Comparison of ENCODE assay signal across 9 mouse cellular contexts in the genomic region with DNA sequence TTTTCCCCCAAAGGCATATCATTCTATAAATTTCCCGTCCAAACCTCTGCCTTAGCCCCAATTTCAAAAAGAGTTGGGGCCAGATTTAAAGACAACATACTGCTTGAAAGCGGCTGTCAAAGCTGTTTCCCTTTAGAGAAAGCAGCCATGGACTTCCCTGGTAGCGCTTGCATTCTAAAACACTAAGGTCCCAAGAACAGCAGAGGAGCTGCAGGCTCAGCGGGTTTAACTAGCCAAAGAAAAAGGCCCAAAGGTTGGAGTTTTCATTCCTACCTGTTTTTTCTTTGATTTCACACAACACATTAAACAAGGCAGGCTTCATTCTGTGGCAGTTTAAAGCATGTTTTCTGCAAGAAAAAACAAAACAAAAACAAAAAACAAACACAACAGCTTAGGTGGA. TPM values are rescaled to one million over a fixed set of nuclear protein-coding genes. Genes with fewer than 3 reads are reported as not detected.
DNase-seq lines count a peak whose midpoint lies in the region; ATAC-seq and TF ChIP-seq lines count a peak whose summit lies in the region.
"Had no signal": no experiment of that assay in that cellular context is flagged by ENCODE, and none has a peak within 500 bp of the region (broad histone marks: within the 10 kb centered on the region; RNA-seq: fewer than 3 reads in every experiment).

No protein-coding gene starts in this region.

- H3K27ac ChIP-seq in gastrocnemius, adult 2 months: peak overlapping the region; percentile 24; the same call in 1 of the 2 replicates
- H3K27ac ChIP-seq in lung, embryonic 16.5 days (ENCODE audit: low read length): no peak overlapping the region
- peak overlapping the region; percentile 1; the same call in 1 of the 2 replicates for H3K27ac ChIP-seq in intestine, embryonic 16.5 days (ENCODE audit: low read length)
- H3K27ac ChIP-seq in olfactory bulb, adult 2 months (ENCODE audit: insufficient read depth, low read depth, low read length): peak overlapping the region; percentile 99

- DNase-seq in gastrocnemius, adult 2 months: no peak
- DNase-seq in gastrocnemius, postnatal 14 days: no peak
- DNase-seq in lung, adult 2 months: no peak
- DNase-seq in right cerebral cortex, postnatal 36 days (ENCODE audit: low spot score in 2 of 2): no peak
- DNase-seq in right cerebral cortex, adult 18-20 months: no peak
- DNase-seq: layer of hippocampus, adult 9-11 months had no signal

- TF ChIP-seq POLR2A in lung, adult 2 months (IDR thresholded peaks at IDR 0.05; ENCODE audit: borderline replicate concordance, extremely low read depth, low read depth, low read length): no peak
- TF ChIP-seq POLR2A in olfactory bulb, adult 2 months (IDR thresholded peaks at IDR 0.05; ENCODE audit: insufficient read depth, low read depth, low read length): no peak

- H3K9me3 ChIP-seq in lung, embryonic 16.5 days (ENCODE audit: control insufficient read depth, low read length): no peaks in the 10 kb centered on the region
- H3K9me3 ChIP-seq in intestine, embryonic 16.5 days (ENCODE audit: control insufficient read depth, low read length): no peaks in the 10 kb centered on the region

- no peaks in the 10 kb centered on the region for H3K27me3 ChIP-seq in lung, embryonic 16.5 days (ENCODE audit: control insufficient read depth, insufficient read depth, low read depth, low read length)
- no peaks in the 10 kb centered on the region for H3K27me3 ChIP-seq in intestine, embryonic 16.5 days (replicated peaks; ENCODE audit: control insufficient read depth, insufficient read depth, low read length)

- peak overlapping the region; percentile 46 for H3K4me2 ChIP-seq in lung, embryonic 16.5 days (ENCODE audit: low read depth, low read length)
- peak overlapping the region; percentile 46 for H3K4me2 ChIP-seq in intestine, embryonic 16.5 days (ENCODE audit: low read depth, low read length)

- intact Hi-C loops in gastrocnemius, adult 2 months (cut with DNase I): no loop called here
- intact Hi-C loops in gastrocnemius, postnatal 14 days (cut with DNase I; ENCODE audit: low total_unique reads): no loop called here

- 11% methylated on average over 4 of the region's 4 CpGs for WGBS in lung, embryonic 16.5 days
- 50% methylated on average over 4 of the region's 4 CpGs for WGBS in lung, adult 2 months
- WGBS in intestine, embryonic 16.5 days: 37% methylated on average over 4 of the region's 4 CpGs
- whole genome bisulfite sequencing in olfactory bulb, adult 2 months: 15% methylated on average over 4 of the region's 4 CpGs

- H3K4me3 ChIP-seq in gastrocnemius, adult 2 months: peak overlapping the region; percentile 91; the same call in 1 of the 2 replicates
- peak overlapping the region; percentile 48 for H3K4me3 ChIP-seq in lung, embryonic 16.5 days (ENCODE audit: low read length)
- no peak overlapping the region for H3K4me3 ChIP-seq in lung, adult 2 months (replicated peaks; ENCODE audit: extremely low read depth, low read depth, low read length)
- H3K4me3 ChIP-seq in intestine, embryonic 16.5 days (ENCODE audit: low read length): peak overlapping the region; percentile 20
- peak overlapping the region; percentile 47 for H3K4me3 ChIP-seq in olfactory bulb, adult 2 months (ENCODE audit: insufficient read depth, low read depth, low read length)

- peak overlapping the region; percentile 57 for H3K9ac ChIP-seq in lung, embryonic 16.5 days (ENCODE audit: low read length)
- H3K9ac ChIP-seq in intestine, embryonic 16.5 days (ENCODE audit: low read depth, low read length): peak overlapping the region; percentile 29; the same call in 1 of the 2 replicates

- peaks cover 23% of the 10 kb centered on the region for H3K4me1 ChIP-seq in lung, embryonic 16.5 days (replicated peaks; ENCODE audit: control insufficient read depth, insufficient read depth, low read length)
- H3K4me1 ChIP-seq in lung, adult 2 months (ENCODE audit: control insufficient read depth, insufficient read depth, low read length): no peaks in the 10 kb centered on the region; the same call in 1 of the 2 replicates
- H3K4me1 ChIP-seq in intestine, embryonic 16.5 days (ENCODE audit: control insufficient read depth, insufficient read depth, low read length): peaks cover 6% of the 10 kb centered on the region
- peaks cover 4% of the 10 kb centered on the region for H3K4me1 ChIP-seq in olfactory bulb, adult 2 months (ENCODE audit: control insufficient read depth, insufficient read depth, low read length)

- no peak for TF ChIP-seq CTCF in gastrocnemius, adult 2 months (IDR thresholded peaks at IDR 0.05)
- TF ChIP-seq CTCF in lung, adult 2 months (IDR thresholded peaks at IDR 0.05; ENCODE audit: insufficient read depth, low read length): no peak
- no peak for TF ChIP-seq CTCF in olfactory bulb, adult 2 months (IDR thresholded peaks at IDR 0.05; ENCODE audit: insufficient read depth, low read depth, low read length)

- H3K36me3 ChIP-seq in lung, embryonic 16.5 days (ENCODE audit: control insufficient read depth, insufficient read depth, low read length): no peaks in the 10 kb centered on the region
- H3K36me3 ChIP-seq in intestine, embryonic 16.5 days (ENCODE audit: control insufficient read depth, insufficient read depth, low read length): no peaks in the 10 kb centered on the region

- ATAC-seq in lung, embryonic 16.5 days (ENCODE audit: low read depth): no peak
- ATAC-seq in intestine, embryonic 16.5 days: no peak

RNA-seq across cellular contexts. Expression of a gene that starts 4.5 kb away (rescaled TPM):
- 10 to 100 TPM; 16.9 to 29.3 TPM for total RNA-seq in gastrocnemius, adult 2 months (2021)
- 10 to 100 TPM; 20.3 to 23.0 TPM for total RNA-seq in gastrocnemius, postnatal 14 days (2021)
- 34.0 and 34.3 TPM in 2 replicates for polyA plus RNA-seq in lung, embryonic 16.5 days (2015; fragmentation: Nextera tagmentation; extraction: Ambion mirVana)
- 45.2 and 56.8 TPM in 2 replicates for polyA plus RNA-seq in lung, adult 2 months (2012; rRNA removed)
- 16.4 and 17.2 TPM in 2 replicates for polyA plus RNA-seq in intestine, embryonic 16.5 days (2015; fragmentation: Nextera tagmentation; extraction: Ambion mirVana)
- 133 and 332 TPM in 2 replicates for polyA plus RNA-seq in olfactory bulb, adult 2 months (2012; ENCODE audit: insufficient read depth, insufficient read length, low replicate concordance, missing spikeins)
